Mouse (Mus musculus): Measurements from ENCODE around the gene Adcy9.
A peak's percentile ranks its signal among the peaks of the same experiment; 100 is the strongest.

DNA sequence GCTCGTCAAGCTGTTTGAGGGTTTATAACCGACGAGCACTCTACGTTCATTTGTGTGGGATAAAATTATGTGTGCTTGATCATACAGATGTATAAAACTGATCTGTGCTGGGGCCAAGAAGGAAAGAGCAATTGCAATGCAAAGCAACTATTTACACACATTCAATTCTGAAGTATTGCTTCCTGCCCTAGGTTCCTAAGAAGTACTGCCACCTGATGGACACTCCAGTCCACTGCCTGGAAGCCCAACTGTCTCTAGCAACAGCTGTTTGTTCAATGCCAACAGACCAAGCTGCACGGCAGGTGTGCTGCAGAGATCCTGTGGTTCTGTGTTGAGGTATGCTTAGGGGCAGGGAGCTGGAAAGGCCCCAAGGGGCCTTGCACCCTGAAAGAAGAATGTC, 135.0 kb downstream of the Adcy9 start:
- no peak for TF ChIP-seq POLR2A (IDR thresholded peaks at IDR 0.05; ENCODE audit: low read depth, low read length)
- TF ChIP-seq CTCF (IDR thresholded peaks at IDR 0.05; ENCODE audit: borderline replicate concordance, insufficient read depth, low read length) = peak; percentile 67; the same call in 1 of the 2 replicates

Data from embryonic fibroblast, embryonic 13.5 days (primary cell).